Mouse (Mus musculus): ENCODE results near the gene Aamp. TPM values are rescaled to one million over a fixed set of nuclear protein-coding genes. Genes with fewer than 3 reads are reported as not detected.

Gene Aamp
- polyA plus RNA-seq, 1 experiment, result 123 TPM

DNA sequence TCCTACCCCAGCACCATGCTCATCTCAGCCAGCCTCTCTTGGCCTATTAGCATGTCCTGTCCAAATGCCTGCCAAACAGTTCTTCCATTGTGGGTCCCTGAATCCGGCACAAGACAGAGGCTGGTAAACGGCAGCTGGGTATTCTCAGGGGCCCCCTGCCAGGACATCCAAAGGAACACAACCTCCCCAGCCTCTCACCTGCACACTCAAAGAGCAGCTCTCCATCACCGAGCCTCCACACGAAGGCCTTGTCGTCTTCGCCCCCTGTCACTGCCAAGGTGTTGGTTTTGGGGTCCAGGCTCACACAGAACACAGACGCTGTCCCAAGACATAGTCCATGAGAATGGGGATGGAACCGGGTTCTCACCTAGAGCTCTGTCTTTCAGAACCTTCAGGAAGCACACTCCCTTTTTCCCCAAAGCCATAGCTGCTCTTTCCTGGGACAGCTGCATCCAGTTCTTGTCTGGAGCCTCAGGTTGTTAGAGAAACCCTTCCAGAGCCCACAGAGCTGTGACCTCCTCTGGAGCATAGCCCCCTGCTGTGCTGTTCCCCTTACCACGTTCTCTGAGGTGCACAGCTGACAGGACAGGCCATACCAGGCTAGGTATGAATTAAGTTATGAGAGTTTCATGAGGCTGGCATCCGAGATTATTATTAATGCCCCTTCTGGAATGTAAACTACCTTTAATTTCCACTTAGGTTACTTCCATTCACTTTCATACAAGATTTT is 1.5 kb downstream of the Aamp start:
- H3ac ChIP-seq (ENCODE audit: control insufficient read depth, insufficient read length, low read depth), result no peak overlapping the region
- H3K27me3 ChIP-seq (ENCODE audit: control insufficient read depth, insufficient read depth, insufficient read length), result no peaks in the 10 kb centered on the region
- peaks cover 10% of the 10 kb centered on the region for H3K79me3 ChIP-seq (ENCODE audit: low read depth)
- H3K4me3 ChIP-seq (ENCODE audit: insufficient read depth, poor library complexity, severe bottlenecking), result no peak overlapping the region
- peaks cover 40% of the 10 kb centered on the region for H3K36me3 ChIP-seq (ENCODE audit: control insufficient read depth, insufficient read depth)
- TF ChIP-seq CTCF (IDR thresholded peaks at IDR 0.05; ENCODE audit: control insufficient read depth, insufficient read depth, insufficient read length) (no peak), MYOD1 (IDR thresholded peaks at IDR 0.05; ENCODE audit: control insufficient read depth, insufficient read length, low read depth) (no peak), MYOG (IDR thresholded peaks at IDR 0.05; ENCODE audit: control insufficient read depth, extremely low read depth, insufficient read length) (no peak), USF1 (IDR thresholded peaks at IDR 0.05; ENCODE audit: low read depth) (no peak), FOSL1 (IDR thresholded peaks at IDR 0.05; ENCODE audit: insufficient read depth, low read length, poor library complexity, severe bottlenecking) (no peak), MAX (IDR thresholded peaks at IDR 0.05) (no peak), CEBPB (IDR thresholded peaks at IDR 0.05; ENCODE audit: low read depth) (no peak)
- H3K79me2 ChIP-seq (ENCODE audit: control insufficient read depth, insufficient read depth), result peaks cover 31% of the 10 kb centered on the region

DNA sequence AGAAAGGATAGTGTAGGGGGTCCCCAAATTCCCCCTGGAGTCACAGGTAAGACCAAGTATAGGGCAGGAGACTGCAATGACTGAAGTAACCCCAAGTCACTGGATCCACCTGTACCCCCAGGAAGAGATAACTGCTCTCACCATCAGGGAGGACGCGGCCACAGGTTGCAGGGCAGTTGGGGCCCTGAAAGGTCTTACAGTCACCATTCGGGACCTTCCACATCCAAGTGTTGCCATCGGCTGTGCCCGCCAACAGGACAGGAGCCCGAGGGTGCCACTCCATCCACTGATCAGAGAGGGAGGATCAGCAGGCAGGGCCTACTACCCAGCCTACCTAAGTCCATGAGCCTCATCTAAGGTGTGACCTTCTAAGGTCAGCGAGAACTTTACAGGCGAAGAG is 2.7 kb downstream of the Aamp start:
- Histone ChIP-seq H3ac (ENCODE audit: control insufficient read depth, insufficient read length, low read depth) (no peak overlapping the region), H3K79me3 (ENCODE audit: low read depth) (peaks cover 10% of the 10 kb centered on the region), H3K36me3 (ENCODE audit: control insufficient read depth, insufficient read depth) (peaks cover 31% of the 10 kb centered on the region), H3K79me2 (ENCODE audit: control insufficient read depth, insufficient read depth) (peaks cover 31% of the 10 kb centered on the region), H3K27me3 (ENCODE audit: control insufficient read depth, insufficient read depth, insufficient read length) (no peaks in the 10 kb centered on the region), H3K4me3 (ENCODE audit: insufficient read depth, poor library complexity, severe bottlenecking) (no peak overlapping the region)
- TF ChIP-seq MYOG (IDR thresholded peaks at IDR 0.05; ENCODE audit: control insufficient read depth, extremely low read depth, insufficient read length) (no peak), MYOD1 (IDR thresholded peaks at IDR 0.05; ENCODE audit: control insufficient read depth, insufficient read length, low read depth) (no peak), CTCF (IDR thresholded peaks at IDR 0.05; ENCODE audit: control insufficient read depth, insufficient read depth, insufficient read length) (no peak), FOSL1 (IDR thresholded peaks at IDR 0.05; ENCODE audit: insufficient read depth, low read length, poor library complexity, severe bottlenecking) (no peak)

DNA sequence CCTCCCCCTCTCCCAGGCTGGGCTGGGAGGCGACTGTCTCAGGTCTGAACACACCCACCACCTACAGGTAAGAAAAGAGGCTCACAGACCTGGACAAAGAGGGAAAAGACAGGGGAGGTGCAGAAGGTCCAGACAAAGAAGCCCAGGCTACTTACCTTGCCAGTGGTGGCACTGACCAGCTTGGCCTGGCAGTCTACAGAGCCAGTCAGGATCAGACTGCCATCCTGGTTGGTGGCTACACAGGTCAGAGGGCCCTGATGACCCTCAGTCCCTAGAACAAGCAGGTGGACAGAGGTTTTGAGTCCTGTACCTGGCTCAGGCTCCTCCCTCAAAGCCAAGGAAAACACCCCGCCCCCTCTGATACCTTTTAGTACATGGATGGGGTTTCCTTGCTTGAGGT is 3.2 kb downstream of the Aamp start:
- no peaks in the 10 kb centered on the region for H3K27me3 ChIP-seq (ENCODE audit: control insufficient read depth, insufficient read depth, insufficient read length)
- TF ChIP-seq USF1 (IDR thresholded peaks at IDR 0.05; ENCODE audit: low read depth), result no peak
- no peak overlapping the region for H3ac ChIP-seq (ENCODE audit: control insufficient read depth, insufficient read length, low read depth)
- H3K4me3 ChIP-seq (ENCODE audit: insufficient read depth, poor library complexity, severe bottlenecking), result no peak overlapping the region
- peaks cover 28% of the 10 kb centered on the region for H3K36me3 ChIP-seq (ENCODE audit: control insufficient read depth, insufficient read depth)
- peaks cover 31% of the 10 kb centered on the region for H3K79me2 ChIP-seq (ENCODE audit: control insufficient read depth, insufficient read depth)
- peaks cover 10% of the 10 kb centered on the region for H3K79me3 ChIP-seq (ENCODE audit: low read depth)

DNA sequence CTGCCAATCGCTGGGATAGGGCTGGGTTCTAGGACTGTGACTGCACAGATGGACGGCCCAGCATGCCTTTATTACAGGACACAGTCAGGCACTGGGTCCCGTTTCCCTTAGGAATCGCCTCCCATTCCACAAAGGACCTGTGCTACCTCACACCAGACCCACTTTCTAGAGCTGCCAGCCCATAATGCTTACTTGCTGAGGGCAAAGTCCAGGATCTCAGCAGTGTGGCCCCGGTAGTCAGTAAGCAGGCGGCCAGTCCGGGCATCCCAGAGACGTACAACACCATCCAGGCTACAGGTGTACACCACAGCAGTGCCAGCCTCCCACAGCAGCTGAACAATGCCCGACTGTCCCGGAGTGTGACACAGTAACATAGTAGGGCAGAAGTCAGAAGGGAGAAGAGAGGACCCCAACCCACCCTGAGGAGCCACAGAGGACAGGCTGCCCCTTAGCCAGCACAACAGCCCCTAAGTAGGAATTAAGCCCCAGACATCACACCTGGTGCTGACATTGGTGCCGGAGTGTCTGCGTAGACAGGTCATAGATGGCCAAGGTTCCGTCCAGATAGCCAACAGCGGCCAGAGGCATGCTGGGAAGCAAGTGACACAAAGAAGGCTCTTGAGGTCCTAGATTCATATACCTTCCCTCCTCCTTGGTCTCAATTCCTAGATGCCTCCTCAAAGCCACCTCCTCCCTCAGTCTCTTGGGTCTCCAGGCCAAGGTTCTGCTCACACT is 3.8 kb downstream of the Aamp start:
- peaks cover 29% of the 10 kb centered on the region for H3K79me2 ChIP-seq (ENCODE audit: control insufficient read depth, insufficient read depth)
- H3ac ChIP-seq (ENCODE audit: control insufficient read depth, insufficient read length, low read depth), result no peak overlapping the region
- no peak overlapping the region for H3K4me3 ChIP-seq (ENCODE audit: insufficient read depth, poor library complexity, severe bottlenecking)
- TF ChIP-seq MYOG (IDR thresholded peaks at IDR 0.05; ENCODE audit: control insufficient read depth, extremely low read depth, insufficient read length), result no peak
- no peak for TF ChIP-seq MYOD1 (IDR thresholded peaks at IDR 0.05; ENCODE audit: control insufficient read depth, insufficient read length, low read depth)
- TF ChIP-seq FOSL1 (IDR thresholded peaks at IDR 0.05; ENCODE audit: insufficient read depth, low read length, poor library complexity, severe bottlenecking), result no peak
- no peak for TF ChIP-seq CTCF (IDR thresholded peaks at IDR 0.05; ENCODE audit: control insufficient read depth, insufficient read depth, insufficient read length)
- no peak for TF ChIP-seq MAX (IDR thresholded peaks at IDR 0.05)
- no peak for TF ChIP-seq CEBPB (IDR thresholded peaks at IDR 0.05; ENCODE audit: low read depth)
- no peak for TF ChIP-seq USF1 (IDR thresholded peaks at IDR 0.05; ENCODE audit: low read depth)
- H3K27me3 ChIP-seq (ENCODE audit: control insufficient read depth, insufficient read depth, insufficient read length), result no peaks in the 10 kb centered on the region
- H3K36me3 ChIP-seq (ENCODE audit: control insufficient read depth, insufficient read depth), result peaks cover 28% of the 10 kb centered on the region
- H3K79me3 ChIP-seq (ENCODE audit: low read depth), result peaks cover 10% of the 10 kb centered on the region

DNA sequence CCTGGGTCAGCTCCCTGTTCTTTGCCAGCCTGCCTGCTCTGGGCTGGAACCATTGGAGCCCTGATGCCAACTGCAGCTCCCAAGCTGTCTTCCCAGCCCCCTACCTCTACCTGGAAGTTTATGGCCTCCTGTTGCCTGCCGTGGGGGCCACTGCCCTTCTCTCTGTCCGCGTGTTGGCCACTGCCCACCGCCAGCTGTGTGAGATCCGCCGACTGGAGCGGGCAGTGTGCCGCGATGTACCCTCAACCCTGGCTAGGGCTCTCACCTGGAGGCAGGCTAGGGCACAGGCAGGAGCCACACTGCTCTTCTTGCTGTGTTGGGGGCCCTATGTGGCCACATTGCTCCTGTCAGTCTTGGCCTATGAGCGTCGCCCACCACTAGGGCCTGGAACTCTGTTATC is 5.5 kb downstream of the Aamp start:
- no peak overlapping the region for H3ac ChIP-seq (ENCODE audit: control insufficient read depth, insufficient read length, low read depth)
- peaks cover 10% of the 10 kb centered on the region for H3K79me3 ChIP-seq (ENCODE audit: low read depth)
- no peak for TF ChIP-seq CTCF (IDR thresholded peaks at IDR 0.05; ENCODE audit: control insufficient read depth, insufficient read depth, insufficient read length)
- TF ChIP-seq USF1 (IDR thresholded peaks at IDR 0.05; ENCODE audit: low read depth), result no peak
- H3K27me3 ChIP-seq (ENCODE audit: control insufficient read depth, insufficient read depth, insufficient read length), result no peaks in the 10 kb centered on the region
- H3K4me3 ChIP-seq (ENCODE audit: insufficient read depth, poor library complexity, severe bottlenecking), result no peak overlapping the region
- H3K36me3 ChIP-seq (ENCODE audit: control insufficient read depth, insufficient read depth), result peaks cover 28% of the 10 kb centered on the region
- H3K79me2 ChIP-seq (ENCODE audit: control insufficient read depth, insufficient read depth), result peaks cover 18% of the 10 kb centered on the region

DNA sequence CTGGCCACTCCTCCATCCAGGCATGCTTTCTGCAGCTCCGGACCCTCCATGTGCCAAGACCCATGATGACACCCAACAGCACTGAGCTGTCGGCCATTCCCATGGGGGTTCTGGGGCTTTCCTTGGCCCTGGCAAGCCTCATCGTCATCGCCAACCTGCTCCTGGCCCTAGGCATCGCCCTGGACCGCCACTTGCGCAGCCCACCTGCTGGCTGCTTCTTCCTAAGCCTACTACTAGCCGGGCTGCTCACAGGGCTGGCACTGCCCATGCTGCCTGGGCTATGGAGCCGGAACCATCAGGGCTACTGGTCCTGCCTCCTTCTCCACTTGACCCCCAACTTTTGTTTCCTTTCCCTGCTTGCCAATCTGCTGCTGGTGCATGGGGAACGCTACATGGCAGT is 6.0 kb downstream of the Aamp start, which contains the start of gene Gpbar1:
Gene Gpbar1, plus strand, starts transcription at position 13 of the 400 bp plus-strand sequence.
- Histone ChIP-seq H3K27me3 (ENCODE audit: control insufficient read depth, insufficient read depth, insufficient read length) (no peaks in the 10 kb centered on the region), H3K4me3 (ENCODE audit: insufficient read depth, poor library complexity, severe bottlenecking) (no peak within 1 kb of the TSS), H3K36me3 (ENCODE audit: control insufficient read depth, insufficient read depth) (peaks cover 28% of the 10 kb centered on the region), H3K79me3 (ENCODE audit: low read depth) (peaks cover 5% of the 10 kb centered on the region), H3K79me2 (ENCODE audit: control insufficient read depth, insufficient read depth) (peaks cover 14% of the 10 kb centered on the region), H3ac (ENCODE audit: control insufficient read depth, insufficient read length, low read depth) (no peak within 1 kb of the TSS)
- TF ChIP-seq USF1 (IDR thresholded peaks at IDR 0.05; ENCODE audit: low read depth) (no peak), CTCF (IDR thresholded peaks at IDR 0.05; ENCODE audit: control insufficient read depth, insufficient read depth, insufficient read length) (no peak), MAX (IDR thresholded peaks at IDR 0.05) (no peak), FOSL1 (IDR thresholded peaks at IDR 0.05; ENCODE audit: insufficient read depth, low read length, poor library complexity, severe bottlenecking) (no peak), MYOD1 (IDR thresholded peaks at IDR 0.05; ENCODE audit: control insufficient read depth, insufficient read length, low read depth) (no peak), MYOG (IDR thresholded peaks at IDR 0.05; ENCODE audit: control insufficient read depth, extremely low read depth, insufficient read length) (no peak), CEBPB (IDR thresholded peaks at IDR 0.05; ENCODE audit: low read depth) (no peak)

Measured in C2C12 (cell line).